Mouse (Mus musculus) CH12.LX (cell line): ENCODE measurements around the gene Cbr2. TPM values are rescaled to one million over a fixed set of nuclear protein-coding genes. Genes with fewer than 3 reads are reported as not detected.

Experiments
- DNase-seq: peaks from one replicate; pipeline ENCODE4 v3.0.0-alpha.2; 2013; ENCODE audit errors: extremely low read depth
- H3K27ac ChIP-seq: 2 replicates; pipeline ENCODE4 v1.5.1; 2012; ENCODE audit warnings: low read depth, mild to moderate bottlenecking, control low read depth, moderate library complexity; ENCODE audit not compliant: insufficient read depth
- H3K27me3 ChIP-seq: replicated peaks from 2 replicates; pipeline ENCODE3; 2012; ENCODE audit warnings: inconsistent platforms
- H3K36me3 ChIP-seq, 2 experiments: replicated peaks in 1 of 2; 2 replicates each; pipeline versions ENCODE3 to v1.6.1; 2012; ENCODE audit warnings: inconsistent platforms in 1 of 2, low read length in 1 of 2, mild to moderate bottlenecking in 1 of 2, mixed read lengths in 1 of 2, moderate library complexity in 1 of 2; ENCODE audit not compliant: control insufficient read depth in 1 of 2, insufficient read depth in 1 of 2
- H3K4me1 ChIP-seq, 2 experiments: 2 replicates each; pipeline ENCODE4 v1.6.1; 2012; ENCODE audit warnings: inconsistent platforms in 1 of 2, moderate library complexity in 1 of 2; ENCODE audit not compliant: insufficient read depth in 2 of 2, control insufficient read depth in 1 of 2
- H3K4me2 ChIP-seq: 2 replicates; pipeline ENCODE4 v1.6.1; 2012; ENCODE audit warnings: low read depth, mild to moderate bottlenecking, control low read depth; ENCODE audit not compliant: poor library complexity, insufficient read depth, severe bottlenecking
- H3K4me3 ChIP-seq, 3 experiments: fragments of 150-350 bp in 1 of 3; sonication (generic) in 1 of 3; replicated peaks in 1 of 3; 2 replicates each; pipeline versions ENCODE3 to v1.5.1; 2011 to 2012; ENCODE audit warnings: low read depth in 2 of 3, low read length in 2 of 3, mild to moderate bottlenecking in 2 of 3, moderate library complexity in 2 of 3, control low read depth in 1 of 3, improper control_type of control experiment in 1 of 3, inconsistent platforms in 1 of 3, mixed read lengths in 1 of 3; ENCODE audit not compliant: poor library complexity in 1 of 3
- H3K79me2 ChIP-seq: replicated peaks from 2 replicates; pipeline ENCODE4 v1.6.1; 2012; ENCODE audit warnings: mild to moderate bottlenecking, moderate library complexity; ENCODE audit not compliant: control insufficient read depth, poor library complexity, insufficient read depth, severe bottlenecking; ENCODE audit errors: extremely low read depth
- H3K9ac ChIP-seq: 2 replicates; pipeline ENCODE4 v1.6.1; 2012; ENCODE audit warnings: low read depth, mild to moderate bottlenecking, control low read depth, moderate library complexity; ENCODE audit not compliant: insufficient read depth
- H3K9me3 ChIP-seq: replicated peaks from 2 replicates; pipeline ENCODE3; 2012; ENCODE audit warnings: low read length, inconsistent platforms, mixed read lengths
- BHLHE40 ChIP-seq: IDR thresholded peaks from 2 replicates; pipeline ENCODE4 v1.6.1; 2011; ENCODE audit warnings: mild to moderate bottlenecking, low read depth, low read length, improper control_type of control experiment
- CHD1 ChIP-seq: IDR thresholded peaks from 2 replicates; pipeline ENCODE4 v1.6.1; 2012; ENCODE audit warnings: low read depth, low read length, improper control_type of control experiment, inconsistent platforms
- CTCF ChIP-seq, 2 experiments: IDR thresholded peaks in 1 of 2; conservative IDR thresholded peaks in 1 of 2; 2 replicates each; pipeline ENCODE4 v1.5.1; 2011 to 2012; ENCODE audit warnings: low read depth in 2 of 2, low read length in 2 of 2, improper control_type of control experiment in 1 of 2, inconsistent platforms in 1 of 2, mild to moderate bottlenecking in 1 of 2, moderate library complexity in 1 of 2
- E2F4 ChIP-seq: IDR thresholded peaks from 2 replicates; pipeline ENCODE4 v1.6.1; 2011; ENCODE audit warnings: low read depth, low read length, improper control_type of control experiment; ENCODE audit not compliant: insufficient replicate concordance
- ETS1 ChIP-seq: conservative IDR thresholded peaks from 2 replicates; pipeline ENCODE4 v1.6.1; 2012; ENCODE audit warnings: low read depth, mild to moderate bottlenecking, inconsistent platforms, low read length, improper control_type of control experiment, moderate library complexity
- KAT2A ChIP-seq: IDR thresholded peaks from 2 replicates; pipeline ENCODE4 v1.6.1; 2012; ENCODE audit warnings: low read length, improper control_type of control experiment, inconsistent platforms; ENCODE audit not compliant: insufficient replicate concordance
- MAZ ChIP-seq: IDR thresholded peaks from 2 replicates; pipeline ENCODE4 v1.6.1; 2012; ENCODE audit warnings: low read depth, mild to moderate bottlenecking, inconsistent platforms, low read length, improper control_type of control experiment, moderate library complexity
- MXI1 ChIP-seq: IDR thresholded peaks from 2 replicates; pipeline ENCODE4 v1.6.1; 2011; ENCODE audit warnings: mild to moderate bottlenecking, low read depth, low read length, improper control_type of control experiment
- MYC ChIP-seq: IDR thresholded peaks from 2 replicates; pipeline ENCODE4 v1.6.1; 2011; ENCODE audit warnings: low read depth, mild to moderate bottlenecking, improper control_type of control experiment, low read length
- PAX5 ChIP-seq: IDR thresholded peaks from 2 replicates; pipeline ENCODE4 v1.6.1; 2012; ENCODE audit warnings: low read length, inconsistent platforms, mixed read lengths
- POLR2A ChIP-seq: IDR thresholded peaks from 2 replicates; pipeline ENCODE4 v1.6.1; 2011; ENCODE audit warnings: low read depth, mild to moderate bottlenecking, improper control_type of control experiment, low read length
- POLR2AphosphoS2 ChIP-seq: IDR thresholded peaks from 2 replicates; pipeline ENCODE4 v1.6.1; 2011; ENCODE audit warnings: low read depth, low read length, improper control_type of control experiment
- RCOR1 ChIP-seq: conservative IDR thresholded peaks from 2 replicates; pipeline ENCODE4 v1.6.1; 2012; ENCODE audit warnings: low read depth, mild to moderate bottlenecking, inconsistent platforms, low read length, improper control_type of control experiment
- TBP ChIP-seq: conservative IDR thresholded peaks from 2 replicates; pipeline ENCODE4 v1.6.1; 2011; ENCODE audit warnings: low read depth, low read length, improper control_type of control experiment
- USF2 ChIP-seq: conservative IDR thresholded peaks from 2 replicates; pipeline ENCODE4 v1.6.1; 2011; ENCODE audit warnings: low read depth, low read length, improper control_type of control experiment
- ZNF384 ChIP-seq: IDR thresholded peaks from 2 replicates; pipeline ENCODE4 v1.6.1; 2012; ENCODE audit warnings: low read depth, low read length, improper control_type of control experiment, inconsistent platforms
- dilution Hi-C: fragments of 300-500 bp; cut with MboI; formaldehyde crosslinking; loops from 2 replicates; pipeline ENCODE4 v1.14.3; 2020; ENCODE audit warnings: low sequenced_read_pairs; ENCODE audit not compliant: extremely low pct_unique_long_range_greater_than_20kb, extremely low pct_ligation_motif_present
- in situ Hi-C: fragments of 300-500 bp; cut with MboI; formaldehyde crosslinking; loops from 3 replicates; pipeline ENCODE4 v1.14.3; 2019; ENCODE audit warnings: low sequenced_read_pairs, low pct_ligation_motif_present, low pct_unique_long_range_greater_than_20kb, mixed read lengths
- polyA plus RNA-seq: library from polyadenylated mRNA; unstranded; fragments of >175 nt; gene quantifications from 2 replicates; pipeline ENCODE4 v1.2.1, GENCODE M21; 2012; ENCODE audit warnings: low read depth; ENCODE audit not compliant: insufficient read length
- total RNA-seq, 2 experiments: library from RNA; depleted of rRNA; stranded (reverse); fragments of 300-350 nt in 1 of 2; fragments of >200 nt in 1 of 2; gene quantifications; 2 replicates each; pipeline ENCODE4 v1.2.3; 2012 to 2014

The Cbr2 gene
- total and polyA plus RNA-seq, 3 experiments = 0.21 TPM; not detected in 2

- TF ChIP-seq KAT2A (no peak), BHLHE40 (peak; percentile 58), POLR2A (peak; percentile 37), PAX5 (no peak), CTCF (conservative IDR thresholded peaks at IDR 0.05 in 1 of 2, IDR thresholded peaks at IDR 0.05 in 1 of 2; ENCODE audit: low read depth in 2 of 2, low read length in 2 of 2) (peak; percentile 99 to 100), TBP (no peak)
- TF ChIP-seq, all 38 proteins: peak for 18
These were observed 44.0 kb upstream of the Cbr2 start (continued) for GRCm38 (mm10) chr11:120775774-120776469.

GRCm38 (mm10) chr11:120773463-120774190 is 41.7 kb upstream of the Cbr2 start:
- Histone ChIP-seq H3K9me3 (no peaks in the 10 kb centered on the region), H3K27ac (no peak overlapping the region), H3K9ac (no peak overlapping the region), H3K4me2 (no peak overlapping the region), H3K4me1 (peaks cover 0 to 9% of the 10 kb centered on the region in 2 experiments; a peak in 2 of 4 replicates), H3K36me3 (no peaks in the 10 kb centered on the region), H3K27me3 (no peaks in the 10 kb centered on the region), H3K79me2 (no peaks in the 10 kb centered on the region)
- dilution Hi-C loops (no loop called here), in situ Hi-C loops (no loop called here)
- DNase-seq = no peak
- no peak for TF ChIP-seq MXI1
- no peak for TF ChIP-seq RCOR1
- no peak for TF ChIP-seq USF2
- no peak for TF ChIP-seq E2F4
- TF ChIP-seq, all 38 proteins: peak for 0
- H3K4me3 ChIP-seq = no peak overlapping the region

GRCm38 (mm10) chr11:120772749-120773148 is 40.8 kb upstream of the Cbr2 start:
- Histone ChIP-seq H3K9me3 (no peaks in the 10 kb centered on the region), H3K27me3 (peaks cover 7% of the 10 kb centered on the region), H3K36me3 (no peaks in the 10 kb centered on the region), H3K4me3 (no peak overlapping the region), H3K27ac (no peak overlapping the region), H3K9ac (no peak overlapping the region), H3K4me1 (peaks cover 0 to 9% of the 10 kb centered on the region in 2 experiments; a peak in 2 of 4 replicates), H3K4me2 (no peak overlapping the region)
- no peak for DNase-seq
- in situ Hi-C loops = no loop called here
- dilution Hi-C loops = no loop called here
- TF ChIP-seq TBP = no peak
- no peak for TF ChIP-seq MYC
- no peak for TF ChIP-seq MXI1
- no peak for TF ChIP-seq ETS1
- TF ChIP-seq CHD1 = no peak
- no peak for TF ChIP-seq ZNF384
- no peak for TF ChIP-seq POLR2AphosphoS2
- TF ChIP-seq MAZ = no peak
- TF ChIP-seq KAT2A = no peak
- TF ChIP-seq, all 38 proteins: peak for 0
- no peaks in the 10 kb centered on the region for H3K79me2 ChIP-seq
